Mouse (Mus musculus) C2C12 (cell line): ENCODE data around the gene Adap1.

Experiments
- CEBPB ChIP-seq: IDR thresholded peaks from one replicate; pipeline ENCODE4 v1.6.1; 2011; ENCODE audit warnings: low read depth, mild to moderate bottlenecking, control low read depth, moderate library complexity
- CTCF ChIP-seq: IDR thresholded peaks from one replicate; pipeline ENCODE4 v1.5.1; 2011; ENCODE audit not compliant: control insufficient read depth, insufficient read depth, insufficient read length
- FOSL1 ChIP-seq: IDR thresholded peaks from one replicate; pipeline ENCODE4 v1.8.0; 2011; ENCODE audit warnings: mild to moderate bottlenecking, low read length; ENCODE audit not compliant: poor library complexity, insufficient read depth, severe bottlenecking
- MAX ChIP-seq: IDR thresholded peaks from one replicate; pipeline ENCODE4 v1.6.1; 2011; ENCODE audit warnings: mild to moderate bottlenecking, control low read depth
- MYOD1 ChIP-seq: IDR thresholded peaks from one replicate; pipeline ENCODE4 v1.6.1; 2011; ENCODE audit warnings: low read depth; ENCODE audit not compliant: control insufficient read depth, insufficient read length
- MYOG ChIP-seq: IDR thresholded peaks from one replicate; pipeline ENCODE4 v1.6.1; 2011; ENCODE audit not compliant: control insufficient read depth, insufficient read length; ENCODE audit errors: extremely low read depth
- USF1 ChIP-seq: IDR thresholded peaks from one replicate; pipeline ENCODE4 v1.6.1; 2011; ENCODE audit warnings: low read depth, mild to moderate bottlenecking, control low read depth, moderate library complexity

- no peak for TF ChIP-seq CTCF
- no peak for TF ChIP-seq MAX
- no peak for TF ChIP-seq USF1
- no peak for TF ChIP-seq CEBPB
- TF ChIP-seq MYOG = no peak
- TF ChIP-seq FOSL1 = no peak
- no peak for TF ChIP-seq MYOD1
Observed at GRCm38 (mm10) chr5:139373889-139374444, 48.5 kb upstream of the Adap1 start.
